Mouse (Mus musculus): ENCODE measurements around the gene Odf3.

DNA sequence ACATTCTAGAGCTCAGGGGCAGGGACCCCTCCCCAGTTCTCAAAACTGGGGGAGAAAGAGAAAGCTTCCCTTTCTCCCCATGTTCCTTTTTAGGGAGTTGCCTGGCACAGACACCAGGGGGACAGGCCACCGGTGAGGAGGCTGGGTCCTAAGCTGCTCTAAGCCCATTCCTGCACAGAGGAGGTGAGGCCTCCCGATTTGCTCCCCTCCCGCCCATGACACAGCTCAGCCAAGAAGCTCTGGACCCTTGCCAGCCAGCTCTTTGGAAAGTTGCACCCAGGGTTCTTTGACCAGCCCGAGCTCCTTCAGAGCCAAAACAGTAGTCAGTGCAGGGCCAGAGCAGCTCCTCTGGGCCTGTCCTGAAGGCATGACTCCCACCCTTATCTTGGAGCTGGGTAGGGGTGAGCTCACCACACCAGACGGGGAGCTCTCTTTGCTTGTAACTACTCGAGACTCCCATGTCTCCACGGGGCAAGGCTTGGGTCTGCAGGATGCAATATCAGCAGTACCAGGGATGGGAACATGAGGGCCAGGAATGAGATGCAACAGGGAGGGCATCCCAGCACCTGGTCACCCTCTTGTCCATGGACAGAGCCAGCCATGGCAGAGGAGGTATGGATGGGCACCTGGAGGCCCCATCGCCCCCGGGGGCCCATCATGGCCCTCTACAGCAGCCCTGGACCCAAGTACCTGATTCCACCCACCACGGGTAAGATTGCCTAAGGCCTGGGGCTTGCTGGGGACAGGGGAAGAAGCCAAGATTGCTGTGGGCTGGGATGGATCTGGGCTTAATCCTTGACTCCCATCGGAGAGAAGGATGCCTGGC is at the start of gene Odf3:
- no peak for TF ChIP-seq CTCF (IDR thresholded peaks at IDR 0.05; ENCODE audit: low read depth, low read length)
- TF ChIP-seq GATA2 (IDR thresholded peaks at IDR 0.05; ENCODE audit: borderline replicate concordance, low read depth, low read length) = no peak
